Mouse (Mus musculus) inflammation-experienced regulatory T-cells, adult 16 weeks (primary cell): ENCODE data around the gene 4833423E24Rik. TPM values are rescaled to one million over a fixed set of nuclear protein-coding genes. Genes with fewer than 3 reads are reported as not detected.

ENCODE experiments used
- polyA plus RNA-seq: library from polyadenylated mRNA; unstranded; fragments of 100-300 nt; shearing (Covaris generic); gene quantifications from one replicate; pipeline ENCODE4 v1.2.1, GENCODE M21; 2017

The 4833423E24Rik gene
- not detected for polyA plus RNA-seq

GRCm38 (mm10) chr2:85518879-85519278 lies at the start of gene 4833423E24Rik:
Gene 4833423E24Rik (minus strand): TSS chr2:85519024.

GRCm38 (mm10) chr2:85443539-85443938 lies 75.3 kb downstream of the 4833423E24Rik start, which contains the start of gene Olfr995:
Gene Olfr995 (minus strand): TSS chr2:85443639.

GRCm38 (mm10) chr2:85436351-85436750 lies 82.5 kb downstream of the 4833423E24Rik start, which contains the start of gene Olfr994:
Gene Olfr994 (minus strand): TSS chr2:85436451.

Other genes with a start within 250 kb of the 4833423E24Rik start
- not detected for gene Olfr987, start 179.7 kb downstream of the 4833423E24Rik start, polyA plus RNA-seq
- gene Olfr988, start 155.8 kb downstream of the 4833423E24Rik start, polyA plus RNA-seq = not detected
- not detected for gene Olfr992, start 109.6 kb downstream of the 4833423E24Rik start, polyA plus RNA-seq
- not detected for gene Olfr993, start 104.1 kb downstream of the 4833423E24Rik start, polyA plus RNA-seq
- gene Olfr994, start 82.6 kb downstream of the 4833423E24Rik start, polyA plus RNA-seq = not detected
- not detected for gene Olfr995, start 75.4 kb downstream of the 4833423E24Rik start, polyA plus RNA-seq
- gene Olfr996, start 60.2 kb upstream of the 4833423E24Rik start, polyA plus RNA-seq = not detected
- not detected for gene Olfr998, start 69.9 kb upstream of the 4833423E24Rik start, polyA plus RNA-seq
- gene Olfr1000, start 92.9 kb upstream of the 4833423E24Rik start, polyA plus RNA-seq = not detected
- gene Olfr1002, start 131.7 kb upstream of the 4833423E24Rik start, polyA plus RNA-seq = not detected
- gene Olfr154, start 145.4 kb upstream of the 4833423E24Rik start, polyA plus RNA-seq = not detected
- not detected for gene Olfr1006, start 159.7 kb upstream of the 4833423E24Rik start, polyA plus RNA-seq
- not detected for gene Olfr1008, start 170.4 kb upstream of the 4833423E24Rik start, polyA plus RNA-seq
- not detected for gene Olfr1009, start 196.4 kb upstream of the 4833423E24Rik start, polyA plus RNA-seq
- gene Olfr1012, start 243.7 kb upstream of the 4833423E24Rik start, polyA plus RNA-seq = not detected
- not detected for gene Olfr1013, start 248.1 kb upstream of the 4833423E24Rik start, polyA plus RNA-seq